Mouse (Mus musculus) embryo, embryonic 9.5 days (tissue): ENCODE data around the gene Rad54l2.

Experiments
- DNase-seq: peaks from one replicate; pipeline ENCODE4 v3.0.0-alpha.2; 2017; ENCODE audit errors: extremely low spot score

The Rad54l2 gene

GRCm38 (mm10) chr9:106754311-106754710 is 34.7 kb downstream of the Rad54l2 start:
- no peak for DNase-seq

GRCm38 (mm10) chr9:106752135-106752534 is 36.9 kb downstream of the Rad54l2 start:
- no peak for DNase-seq

- no peak for DNase-seq
Measured at GRCm38 (mm10) chr9:106739962-106740361, 49.0 kb downstream of the Rad54l2 start.

- no peak for DNase-seq
Measured at GRCm38 (mm10) chr9:106739056-106739455, 49.9 kb downstream of the Rad54l2 start.

GRCm38 (mm10) chr9:106738199-106738985 is 50.6 kb downstream of the Rad54l2 start:
- DNase-seq: no peak

- no peak for DNase-seq
Measured at GRCm38 (mm10) chr9:106733690-106734089, 55.3 kb downstream of the Rad54l2 start.

- DNase-seq: no peak
Measured at GRCm38 (mm10) chr9:106729416-106729815, 59.6 kb downstream of the Rad54l2 start.

- DNase-seq: no peak
Measured at GRCm38 (mm10) chr9:106726891-106727290, 62.1 kb downstream of the Rad54l2 start.

GRCm38 (mm10) chr9:106725435-106725834 is 63.6 kb downstream of the Rad54l2 start:
- no peak for DNase-seq

GRCm38 (mm10) chr9:106724864-106725263 is 64.1 kb downstream of the Rad54l2 start:
- no peak for DNase-seq

GRCm38 (mm10) chr9:106716729-106717128 is 72.3 kb downstream of the Rad54l2 start:
- DNase-seq: no peak

GRCm38 (mm10) chr9:106716232-106716631 is 72.8 kb downstream of the Rad54l2 start:
- no peak for DNase-seq

- DNase-seq: no peak
Measured at GRCm38 (mm10) chr9:106712470-106712869, 76.5 kb downstream of the Rad54l2 start.

- DNase-seq: no peak
Measured at GRCm38 (mm10) chr9:106692973-106693481, 96.0 kb downstream of the Rad54l2 start.

GRCm38 (mm10) chr9:106688834-106689233 is 100.2 kb downstream of the Rad54l2 start:
- no peak for DNase-seq

GRCm38 (mm10) chr9:106686983-106687650 is 101.9 kb downstream of the Rad54l2 start:
- peak; percentile 77 for DNase-seq

- peak; percentile 83 for DNase-seq
Measured at GRCm38 (mm10) chr9:106685249-106686101, 103.5 kb downstream of the Rad54l2 start, which contains the start of gene Tex264. Gene Tex264, minus strand, starts transcription at chr9:106685927.

- no peak for DNase-seq
Measured at GRCm38 (mm10) chr9:106684918-106685248, 104.1 kb downstream of the Rad54l2 start.

- no peak for DNase-seq
Measured at GRCm38 (mm10) chr9:106684093-106684872, 104.7 kb downstream of the Rad54l2 start.

GRCm38 (mm10) chr9:106681026-106681425 is 108.0 kb downstream of the Rad54l2 start:
- no peak for DNase-seq

- DNase-seq: no peak
Measured at GRCm38 (mm10) chr9:106678242-106678641, 110.8 kb downstream of the Rad54l2 start.
